Mouse (Mus musculus) hindbrain, embryonic 14.5 days (tissue): ENCODE results near the gene Cyb5r3. TPM values are rescaled to one million over a fixed set of nuclear protein-coding genes. Genes with fewer than 3 reads are reported as not detected.

Experiments used
- ATAC-seq: fragments of 200-750 bp; cut with Nextera tagmentation; 2 replicates; pipeline ENCODE4 v1.8.0; 2017; ENCODE audit warnings: moderate number of reproducible peaks, mild to moderate bottlenecking, moderate TSS enrichment, moderate library complexity; ENCODE audit not compliant: low FRiP score
- DNase-seq: peaks from one replicate; pipeline ENCODE4 v3.0.0-alpha.2; 2015; ENCODE audit warnings: low spot score
- H3K27ac ChIP-seq: fragments of 300-500 bp; sonication (generic); 2 replicates; pipeline ENCODE4 v1.5.1; 2014; ENCODE audit warnings: mild to moderate bottlenecking, moderate library complexity
- H3K27me3 ChIP-seq: fragments of 300-500 bp; sonication (generic); 2 replicates; pipeline ENCODE4 v1.6.1; 2014; ENCODE audit warnings: mild to moderate bottlenecking, low read length, mixed read lengths; ENCODE audit not compliant: control insufficient read depth, insufficient read depth
- H3K36me3 ChIP-seq: fragments of 300-500 bp; sonication (generic); replicated peaks from 2 replicates; pipeline ENCODE4 v1.6.1; 2014; ENCODE audit not compliant: control insufficient read depth, insufficient read depth
- H3K4me1 ChIP-seq: fragments of 300-500 bp; sonication (generic); replicated peaks from 2 replicates; pipeline ENCODE4 v1.6.1; 2014; ENCODE audit warnings: antibody characterized with exemption, low read length, mixed read lengths; ENCODE audit not compliant: control insufficient read depth, insufficient read depth
- H3K4me2 ChIP-seq: fragments of 300-500 bp; sonication (generic); replicated peaks from 2 replicates; pipeline ENCODE4 v1.6.1; 2014; ENCODE audit warnings: mild to moderate bottlenecking, moderate library complexity
- H3K4me3 ChIP-seq: fragments of 300-500 bp; sonication (generic); replicated peaks from 2 replicates; pipeline ENCODE4 v1.5.1; 2014; ENCODE audit warnings: mild to moderate bottlenecking, low read length
- H3K9ac ChIP-seq: fragments of 300-500 bp; sonication (generic); 2 replicates; pipeline ENCODE4 v1.6.1; 2014
- H3K9me3 ChIP-seq: fragments of 300-500 bp; sonication (generic); 2 replicates; pipeline ENCODE4 v1.6.1; 2016; ENCODE audit warnings: low read length; ENCODE audit not compliant: control insufficient read depth
- WGBS: fragments of 180-500 bp; shearing (Covaris S2); extraction: QIAGEN DNeasy Blood & Tissue Kit; methylation state at CpG from one replicate; pipeline ENCODE4 v1.1.7; 2014; 5-methylcytosine and 5-hydroxymethylcytosine counted together
- polyA plus RNA-seq: library from polyadenylated mRNA; unstranded; fragments of >200 nt; fragmentation: Nextera tagmentation; extraction: Ambion mirVana; gene quantifications from 2 replicates; pipeline ENCODE4 v1.2.1, GENCODE M21; 2014

The Cyb5r3 gene
- 112 and 129 TPM in 2 replicates for polyA plus RNA-seq

GRCm38 (mm10) chr15:83172492-83173429 lies at the start of gene Cyb5r3:
TSS of gene Cyb5r3 (minus strand) at chr15:83172592.
- H3K9ac ChIP-seq, result peak within 1 kb of the TSS; percentile 94

GRCm38 (mm10) chr15:83221721-83222120 lies 49.3 kb upstream of the Cyb5r3 start:
- no peak for ATAC-seq
- 92% methylated on average over 4 of the region's 4 CpGs for WGBS
- Histone ChIP-seq H3K27me3 (no peaks in the 10 kb centered on the region), H3K27ac (no peak overlapping the region), H3K9ac (no peak overlapping the region), H3K4me1 (peaks cover 18% of the 10 kb centered on the region), H3K9me3 (no peaks in the 10 kb centered on the region), H3K4me2 (no peak overlapping the region), H3K36me3 (no peaks in the 10 kb centered on the region), H3K4me3 (no peak overlapping the region)
- DNase-seq, result no peak

More at GRCm38 (mm10) chr15:83172492-83173429, at the start of gene Cyb5r3:
- ATAC-seq (peak; percentile 68), DNase-seq (peak; percentile 37)
- H3K9me3 ChIP-seq, result no peaks in the 10 kb centered on the region
- WGBS, result 34% methylated on average over 28 of the region's 28 CpGs
- H3K27ac ChIP-seq, result peak within 1 kb of the TSS; percentile 92
- no peaks in the 10 kb centered on the region for H3K36me3 ChIP-seq
- peak within 1 kb of the TSS; percentile 97 for H3K4me3 ChIP-seq
- no peaks in the 10 kb centered on the region for H3K27me3 ChIP-seq
- peaks cover 17% of the 10 kb centered on the region for H3K4me1 ChIP-seq
- H3K4me2 ChIP-seq, result peak within 1 kb of the TSS; percentile 91

- no peak for ATAC-seq
- Histone ChIP-seq H3K27me3 (no peaks in the 10 kb centered on the region), H3K9me3 (no peaks in the 10 kb centered on the region), H3K27ac (no peak overlapping the region), H3K4me1 (peaks cover 27% of the 10 kb centered on the region), H3K9ac (no peak overlapping the region), H3K4me2 (no peak overlapping the region), H3K36me3 (no peaks in the 10 kb centered on the region), H3K4me3 (no peak overlapping the region)
- 55% methylated on average over 9 of the region's 9 CpGs for WGBS
- no peak for DNase-seq
Measured at GRCm38 (mm10) chr15:83220368-83221013, 48.1 kb upstream of the Cyb5r3 start.

GRCm38 (mm10) chr15:83215322-83216216 lies 43.2 kb upstream of the Cyb5r3 start:
- peak; percentile 46; the same call in 1 of the 2 replicates for ATAC-seq
- Histone ChIP-seq H3K4me3 (no peak overlapping the region), H3K27me3 (no peaks in the 10 kb centered on the region), H3K9me3 (no peaks in the 10 kb centered on the region), H3K4me1 (0 out of 2 replicates have a peak, but pooled peaks cover 11% of the 10 kb centered on the region), H3K36me3 (no peaks in the 10 kb centered on the region), H3K9ac (0 out of 2 replicates have a peak overlapping the region, but pooled peaks have one; percentile 11), H3K27ac (peak overlapping the region; percentile 49), H3K4me2 (no peak overlapping the region)
- WGBS, result 26% methylated on average over 5 of the region's 5 CpGs
- DNase-seq, result no peak

- H3K4me2 ChIP-seq, result peak overlapping the region; percentile 43
- DNase-seq, result peak; percentile 74
- no peaks in the 10 kb centered on the region for H3K36me3 ChIP-seq
- H3K4me3 ChIP-seq, result peak overlapping the region; percentile 13; the same call in 1 of the 2 replicates
- H3K27ac ChIP-seq, result no peak overlapping the region
- no peaks in the 10 kb centered on the region for H3K4me1 ChIP-seq
- WGBS, result 25% methylated on average over 11 of the region's 11 CpGs
- no peaks in the 10 kb centered on the region for H3K27me3 ChIP-seq
- H3K9ac ChIP-seq, result 0 out of 2 replicates have a peak overlapping the region, but pooled peaks have one; percentile 26
- H3K9me3 ChIP-seq, result no peaks in the 10 kb centered on the region
- no peak for ATAC-seq
Measured at GRCm38 (mm10) chr15:83210229-83210628, 37.8 kb upstream of the Cyb5r3 start.

- H3K27me3 ChIP-seq, result no peaks in the 10 kb centered on the region
- H3K4me1 ChIP-seq, result no peaks in the 10 kb centered on the region
- peak overlapping the region; percentile 43 for H3K4me2 ChIP-seq
- no peaks in the 10 kb centered on the region for H3K9me3 ChIP-seq
- no peaks in the 10 kb centered on the region for H3K36me3 ChIP-seq
- WGBS, result 19% methylated on average over 10 of the region's 10 CpGs
- 0 out of 2 replicates have a peak overlapping the region, but pooled peaks have one; percentile 26 for H3K9ac ChIP-seq
- H3K27ac ChIP-seq, result no peak overlapping the region
- ATAC-seq, result no peak
- peak overlapping the region; percentile 13 for H3K4me3 ChIP-seq
- DNase-seq, result no peak
Measured at GRCm38 (mm10) chr15:83209719-83210118, 37.3 kb upstream of the Cyb5r3 start.

GRCm38 (mm10) chr15:83209092-83209695 lies 36.8 kb upstream of the Cyb5r3 start:
- Histone ChIP-seq H3K4me3 (peak overlapping the region; percentile 13; the same call in 1 of the 2 replicates), H3K9me3 (no peaks in the 10 kb centered on the region), H3K9ac (0 out of 2 replicates have a peak overlapping the region, but pooled peaks have one; percentile 26), H3K4me2 (peak overlapping the region; percentile 43), H3K36me3 (no peaks in the 10 kb centered on the region), H3K4me1 (no peaks in the 10 kb centered on the region), H3K27ac (no peak overlapping the region), H3K27me3 (no peaks in the 10 kb centered on the region)
- WGBS, result 44% methylated on average over 4 of the region's 4 CpGs
- no peak for DNase-seq
- ATAC-seq, result no peak

- Histone ChIP-seq H3K27me3 (no peaks in the 10 kb centered on the region), H3K36me3 (no peaks in the 10 kb centered on the region), H3K9ac (no peak overlapping the region), H3K4me2 (0 out of 2 replicates have a peak overlapping the region, but pooled peaks have one; percentile 13), H3K4me1 (no peaks in the 10 kb centered on the region), H3K9me3 (no peaks in the 10 kb centered on the region), H3K27ac (no peak overlapping the region), H3K4me3 (no peak overlapping the region)
- ATAC-seq, result no peak
- DNase-seq, result peak; percentile 84
- WGBS, result 38% methylated on average over 10 of the region's 10 CpGs
Measured at GRCm38 (mm10) chr15:83204731-83205451, 32.5 kb upstream of the Cyb5r3 start.
